Mouse (Mus musculus) limb, embryonic 14.5 days (tissue): Measurements from ENCODE around the gene Hoxa6. TPM values are rescaled to one million over a fixed set of nuclear protein-coding genes. Genes with fewer than 3 reads are reported as not detected.

Experiments used
- ATAC-seq: fragments of 200-750 bp; cut with Nextera tagmentation; 2 replicates; pipeline ENCODE4 v1.8.0; 2017; ENCODE audit warnings: low read depth, moderate number of reproducible peaks, moderate TSS enrichment; ENCODE audit not compliant: low FRiP score
- DNase-seq: peaks from one replicate; pipeline ENCODE4 v3.0.0-alpha.2; 2015; ENCODE audit warnings: low spot score
- H3K27ac ChIP-seq: fragments of 300-500 bp; sonication (generic); replicated peaks from 2 replicates; pipeline ENCODE4 v1.5.1; 2014; ENCODE audit warnings: low read depth, mild to moderate bottlenecking, low read length, moderate library complexity, mixed read lengths
- H3K27me3 ChIP-seq: fragments of 300-500 bp; sonication (generic); 2 replicates; pipeline ENCODE4 v1.6.1; 2014; ENCODE audit warnings: low read length, mixed read lengths; ENCODE audit not compliant: control insufficient read depth, insufficient read depth
- H3K36me3 ChIP-seq: fragments of 300-500 bp; sonication (generic); 2 replicates; pipeline ENCODE4 v1.6.1; 2014; ENCODE audit warnings: mild to moderate bottlenecking, low read length, moderate library complexity, mixed read lengths; ENCODE audit not compliant: control insufficient read depth, insufficient read depth
- H3K4me1 ChIP-seq: fragments of 300-500 bp; sonication (generic); 2 replicates; pipeline ENCODE4 v1.6.1; 2014; ENCODE audit warnings: antibody characterized with exemption, low read length, mixed read lengths; ENCODE audit not compliant: control insufficient read depth, insufficient read depth
- H3K4me2 ChIP-seq: fragments of 300-500 bp; sonication (generic); replicated peaks from 2 replicates; pipeline ENCODE4 v1.6.1; 2014; ENCODE audit warnings: low read depth, mild to moderate bottlenecking, low read length, moderate library complexity; ENCODE audit not compliant: severe bottlenecking
- H3K4me3 ChIP-seq: fragments of 300-500 bp; sonication (generic); replicated peaks from 2 replicates; pipeline ENCODE4 v1.5.1; 2014; ENCODE audit warnings: low read length
- H3K9ac ChIP-seq: fragments of 300-500 bp; sonication (generic); 2 replicates; pipeline ENCODE4 v1.6.1; 2014; ENCODE audit warnings: mild to moderate bottlenecking, low read depth, low read length, moderate library complexity; ENCODE audit not compliant: severe bottlenecking
- H3K9me3 ChIP-seq: fragments of 300-500 bp; sonication (generic); 2 replicates; pipeline ENCODE4 v1.6.1; 2016; ENCODE audit warnings: low read length; ENCODE audit not compliant: control insufficient read depth
- POLR2A ChIP-seq: fragments of 200-500 bp; IDR thresholded peaks from 2 replicates; pipeline ENCODE4 v1.8.0; 2012; ENCODE audit warnings: inconsistent platforms, mild to moderate bottlenecking, moderate library complexity, borderline replicate concordance; ENCODE audit not compliant: insufficient read depth, insufficient read length; ENCODE audit errors: extremely low read depth
- WGBS: fragments of 180-500 bp; shearing (Covaris S2); extraction: QIAGEN DNeasy Blood & Tissue Kit; methylation state at CpG from one replicate; pipeline ENCODE4 v1.1.7; 2014; 5-methylcytosine and 5-hydroxymethylcytosine counted together
- polyA plus RNA-seq, 2 experiments: library from polyadenylated mRNA; depleted of rRNA in 1 of 2; stranded (reverse) in 1 of 2; unstranded in 1 of 2; fragments of >200 nt; fragmentation: Nextera tagmentation in 1 of 2; extraction: Ambion mirVana in 1 of 2; gene quantifications; 2 replicates each; pipeline versions ENCODE4 v1.2.1 to v1.2.3; 2012 to 2014

Gene Hoxa6
- polyA plus RNA-seq, 2 experiments = 0.66 to 3.9 TPM

- ATAC-seq (no peak), DNase-seq (no peak)
- Histone ChIP-seq H3K36me3 (peaks cover 17% of the 10 kb centered on the region), H3K9ac (no peak overlapping the region), H3K4me1 (peaks cover 37% of the 10 kb centered on the region), H3K4me3 (no peak overlapping the region), H3K4me2 (no peak overlapping the region), H3K9me3 (no peaks in the 10 kb centered on the region), H3K27me3 (peaks cover 70% of the 10 kb centered on the region), H3K27ac (no peak overlapping the region)
- TF ChIP-seq POLR2A = no peak
- WGBS = 24% methylated on average over 4 of the region's 4 CpGs
These were observed 34.9 kb downstream of the Hoxa6 start for GRCm38 (mm10) chr6:52173648-52174047.

- 4% methylated on average over 32 of the region's 35 CpGs for whole genome bisulfite sequencing
- Histone ChIP-seq H3K27ac (no peak overlapping the region), H3K4me3 (peak overlapping the region; percentile 37), H3K36me3 (peaks cover 20% of the 10 kb centered on the region), H3K4me1 (peaks cover 37% of the 10 kb centered on the region), H3K9ac (no peak overlapping the region; the same call in 1 of the 2 replicates), H3K4me2 (peak overlapping the region; percentile 56), H3K9me3 (no peaks in the 10 kb centered on the region), H3K27me3 (peaks cover 70% of the 10 kb centered on the region)
- no peak for TF ChIP-seq POLR2A
- peak; percentile 79 for ATAC-seq
- peak; percentile 88 for DNase-seq
These were observed 36.0 kb downstream of the Hoxa6 start for GRCm38 (mm10) chr6:52172501-52172900.

GRCm38 (mm10) chr6:52171938-52172337, 36.6 kb downstream of the Hoxa6 start:
- H3K9me3 ChIP-seq = no peaks in the 10 kb centered on the region
- H3K4me1 ChIP-seq = peaks cover 31% of the 10 kb centered on the region
- H3K4me2 ChIP-seq = peak overlapping the region; percentile 56
- H3K36me3 ChIP-seq = peaks cover 20% of the 10 kb centered on the region
- TF ChIP-seq POLR2A = no peak
- DNase-seq = no peak
- ATAC-seq = no peak
- WGBS = 23% methylated on average over 6 of the region's 7 CpGs
- peak overlapping the region; percentile 37 for H3K4me3 ChIP-seq
- no peak overlapping the region for H3K27ac ChIP-seq
- H3K27me3 ChIP-seq = peaks cover 71% of the 10 kb centered on the region
- H3K9ac ChIP-seq = no peak overlapping the region; the same call in 1 of the 2 replicates

- Histone ChIP-seq H3K9ac (no peak overlapping the region), H3K4me1 (peaks cover 30% of the 10 kb centered on the region), H3K9me3 (no peaks in the 10 kb centered on the region), H3K36me3 (peaks cover 20% of the 10 kb centered on the region), H3K27me3 (peaks cover 71% of the 10 kb centered on the region), H3K4me2 (no peak overlapping the region), H3K27ac (no peak overlapping the region), H3K4me3 (no peak overlapping the region)
- DNase-seq (no peak), ATAC-seq (no peak)
- 21% methylated on average over 4 of the region's 4 CpGs for WGBS
- TF ChIP-seq POLR2A = no peak
These were observed 37.2 kb downstream of the Hoxa6 start for GRCm38 (mm10) chr6:52171331-52171730.

- no peak overlapping the region; the same call in 1 of the 2 replicates for H3K4me3 ChIP-seq
- DNase-seq (no peak), ATAC-seq (no peak)
- peaks cover 72% of the 10 kb centered on the region for H3K27me3 ChIP-seq
- no peaks in the 10 kb centered on the region for H3K9me3 ChIP-seq
- no peak overlapping the region for H3K4me2 ChIP-seq
- no peak overlapping the region for H3K27ac ChIP-seq
- H3K4me1 ChIP-seq = peaks cover 25% of the 10 kb centered on the region
- TF ChIP-seq POLR2A = no peak
- H3K36me3 ChIP-seq = peaks cover 20% of the 10 kb centered on the region
- no peak overlapping the region for H3K9ac ChIP-seq
- WGBS = 41% methylated on average over 5 of the region's 5 CpGs
These were observed 37.7 kb downstream of the Hoxa6 start for GRCm38 (mm10) chr6:52170898-52171223.

GRCm38 (mm10) chr6:52170166-52170897, 38.2 kb downstream of the Hoxa6 start:
- Histone ChIP-seq H3K4me2 (0 out of 2 replicates have a peak overlapping the region, but pooled peaks have one; percentile 7), H3K4me1 (peaks cover 21% of the 10 kb centered on the region), H3K9me3 (no peaks in the 10 kb centered on the region), H3K27ac (no peak overlapping the region), H3K4me3 (no peak overlapping the region; the same call in 1 of the 2 replicates), H3K36me3 (peaks cover 20% of the 10 kb centered on the region), H3K27me3 (peaks cover 76% of the 10 kb centered on the region), H3K9ac (no peak overlapping the region)
- no peak for ATAC-seq
- 49% methylated on average over 39 of the region's 40 CpGs for WGBS
- TF ChIP-seq POLR2A = no peak
- DNase-seq = no peak
